8 mouse cellular contexts compared by ENCODE assay signal in genomic region chr11:75461743-75462252, GRCm38 (mm10). TPM values are rescaled to one million over a fixed set of nuclear protein-coding genes. Genes with fewer than 3 reads are reported as not detected.
DNase-seq lines count a peak whose midpoint lies in the region; ATAC-seq and TF ChIP-seq lines count a peak whose summit lies in the region.

No protein-coding gene starts in this region.

- 1% methylated on average over 30 of the region's 30 CpGs for WGBS in cerebellum, adult 2 months
- WGBS in intestine, postnatal 0 days, result under 1% methylated on average over 30 of the region's 30 CpGs
- under 1% methylated on average over 30 of the region's 30 CpGs for whole genome bisulfite sequencing in olfactory bulb, adult 2 months

- H3K4me1 ChIP-seq in cerebellum, adult 2 months (ENCODE audit: control insufficient read depth, insufficient read depth, low read length), result peaks cover 10% of the 10 kb centered on the region
- 0 out of 2 replicates have a peak, but pooled peaks cover 10% of the 10 kb centered on the region for H3K4me1 ChIP-seq in intestine, postnatal 0 days (replicated peaks; ENCODE audit: control insufficient read depth, insufficient read depth, low read length)
- H3K4me1 ChIP-seq in olfactory bulb, adult 2 months (ENCODE audit: control insufficient read depth, insufficient read depth, low read length), result peaks cover 28% of the 10 kb centered on the region

- TF ChIP-seq POLR2A in cerebellum, adult 2 months (IDR thresholded peaks at IDR 0.05; ENCODE audit: borderline replicate concordance, insufficient read depth, low read length), result no peak
- no peak for TF ChIP-seq POLR2A in olfactory bulb, adult 2 months (IDR thresholded peaks at IDR 0.05; ENCODE audit: insufficient read depth, low read depth, low read length)

- H3K9ac ChIP-seq in intestine, postnatal 0 days (ENCODE audit: low read depth, low read length), result peak overlapping the region; percentile 92

- no peaks in the 10 kb centered on the region for H3K27me3 ChIP-seq in cerebellum, adult 2 months (ENCODE audit: control insufficient read depth, insufficient read depth, low read length)
- H3K27me3 ChIP-seq in intestine, postnatal 0 days (replicated peaks; ENCODE audit: control insufficient read depth, insufficient read depth, low read length), result no peaks in the 10 kb centered on the region

- peak overlapping the region; percentile 91 for H3K4me2 ChIP-seq in intestine, postnatal 0 days (replicated peaks; ENCODE audit: low read depth)

- peaks cover 19% of the 10 kb centered on the region for H3K36me3 ChIP-seq in intestine, postnatal 0 days (ENCODE audit: control insufficient read depth, insufficient read depth)

- H3K27ac ChIP-seq in cerebellum, adult 2 months (ENCODE audit: insufficient read depth, low read length), result no peak overlapping the region
- peak overlapping the region; percentile 97 for H3K27ac ChIP-seq in intestine, postnatal 0 days (ENCODE audit: low read depth, low read length)
- peak overlapping the region; percentile 73 for H3K27ac ChIP-seq in olfactory bulb, adult 2 months (ENCODE audit: insufficient read depth, low read depth, low read length)

- H3K9me3 ChIP-seq in intestine, postnatal 0 days (ENCODE audit: control insufficient read depth), result no peaks in the 10 kb centered on the region

- ATAC-seq in intestine, postnatal 0 days, result 0 out of 2 replicates have a peak, but pooled peaks have one; percentile 1

- TF ChIP-seq CTCF in cerebellum, adult 2 months (IDR thresholded peaks at IDR 0.05; ENCODE audit: borderline replicate concordance, insufficient read depth, low read depth, low read length), result no peak
- TF ChIP-seq CTCF in intestine, postnatal 0 days (IDR thresholded peaks at IDR 0.05; ENCODE audit: low read depth), result no peak
- TF ChIP-seq CTCF in olfactory bulb, adult 2 months (IDR thresholded peaks at IDR 0.05; ENCODE audit: insufficient read depth, low read depth, low read length), result no peak

- peak overlapping the region; percentile 79 for H3K4me3 ChIP-seq in cerebellum, adult 2 months (replicated peaks; ENCODE audit: insufficient read depth, low read depth, low read length)
- H3K4me3 ChIP-seq in intestine, postnatal 0 days (ENCODE audit: low read depth, low read length), result peak overlapping the region; percentile 87
- H3K4me3 ChIP-seq in olfactory bulb, adult 2 months (ENCODE audit: insufficient read depth, low read depth, low read length), result peak overlapping the region; percentile 80

- no peak for DNase-seq in cerebellum, adult 2 months
- DNase-seq in cerebellum, postnatal 14 days, result no peak
- DNase-seq in ovary, adult 18-20 months (ENCODE audit: low spot score), result peak; percentile 39
- DNase-seq in ovary, postnatal 36 days (ENCODE audit: low spot score), result no peak
- DNase-seq in adrenal gland, postnatal 36 days, result no peak
- no peak for DNase-seq in adrenal gland, adult 2 months

RNA-seq across cellular contexts. Expression of gene Tlcd2, which starts 0.3 kb away (rescaled TPM):
- 0.56 and 0.70 TPM in 2 replicates for polyA plus RNA-seq in cerebellum, adult 2 months (2012; rRNA removed)
- 52.7 and 53.9 TPM in 2 replicates for polyA plus RNA-seq in intestine, postnatal 0 days (2015; fragmentation: Nextera tagmentation; extraction: Ambion mirVana)
- polyA plus RNA-seq in olfactory bulb, adult 2 months (2012; ENCODE audit: insufficient read depth, insufficient read length, low replicate concordance, missing spikeins), result not detected in 2 replicates
- total RNA-seq in adrenal gland, postnatal 36 days (2021), result 10 to 100 TPM; 10.1 to 14.3 TPM
- total RNA-seq in adrenal gland, adult 2 months (2021), result 1 to 10 TPM; 7.6 to 9.7 TPM
- 22.2 and 27.3 TPM in 2 replicates for polyA plus RNA-seq in adrenal gland, adult 2 months (2012; rRNA removed)

RNA-seq across cellular contexts. Expression of gene Wdr81, which starts 7.3 kb away (rescaled TPM):
- 15.1 and 15.3 TPM in 2 replicates for polyA plus RNA-seq in cerebellum, adult 2 months (2012; rRNA removed)
- 8.8 and 9.9 TPM in 2 replicates for polyA plus RNA-seq in intestine, postnatal 0 days (2015; fragmentation: Nextera tagmentation; extraction: Ambion mirVana)
- not detected in 2 replicates for polyA plus RNA-seq in olfactory bulb, adult 2 months (2012; ENCODE audit: insufficient read depth, insufficient read length, low replicate concordance, missing spikeins)
- 10 to 100 TPM; 12.0 to 18.2 TPM for total RNA-seq in adrenal gland, postnatal 36 days (2021)
- total RNA-seq in adrenal gland, adult 2 months (2021), result 10 to 100 TPM; 15.5 to 15.6 TPM
- 28.2 and 34.1 TPM in 2 replicates for polyA plus RNA-seq in adrenal gland, adult 2 months (2012; rRNA removed)

RNA-seq across cellular contexts. Expression of gene Serpinf2, which starts 22.4 kb away (rescaled TPM):
- polyA plus RNA-seq in cerebellum, adult 2 months (2012; rRNA removed), result 0.13 and 0.15 TPM in 2 replicates
- 2.7 and 4.0 TPM in 2 replicates for polyA plus RNA-seq in intestine, postnatal 0 days (2015; fragmentation: Nextera tagmentation; extraction: Ambion mirVana)
- not detected in 2 replicates for polyA plus RNA-seq in olfactory bulb, adult 2 months (2012; ENCODE audit: insufficient read depth, insufficient read length, low replicate concordance, missing spikeins)
- total RNA-seq in adrenal gland, postnatal 36 days (2021), result under 1 TPM in 1 of 2 experiments, not detected in 1; 0.46 TPM
- 1 to 10 TPM in 1 of 2 experiments, not detected in 1; 2.6 TPM for total RNA-seq in adrenal gland, adult 2 months (2021)
- 0.09 and 1.2 TPM in 2 replicates for polyA plus RNA-seq in adrenal gland, adult 2 months (2012; rRNA removed)

RNA-seq across cellular contexts. Expression of gene Prpf8, which starts 24.8 kb away (rescaled TPM):
- 110 and 123 TPM in 2 replicates for polyA plus RNA-seq in cerebellum, adult 2 months (2012; rRNA removed)
- polyA plus RNA-seq in intestine, postnatal 0 days (2015; fragmentation: Nextera tagmentation; extraction: Ambion mirVana), result 15.4 and 15.5 TPM in 2 replicates
- polyA plus RNA-seq in olfactory bulb, adult 2 months (2012; ENCODE audit: insufficient read depth, insufficient read length, low replicate concordance, missing spikeins), result 102 and 148 TPM in 2 replicates
- 100 to 1,000 TPM; 146 to 161 TPM for total RNA-seq in adrenal gland, postnatal 36 days (2021)
- total RNA-seq in adrenal gland, adult 2 months (2021), result 100 to 1,000 TPM; 132 to 162 TPM
- 43.2 and 58.6 TPM in 2 replicates for polyA plus RNA-seq in adrenal gland, adult 2 months (2012; rRNA removed)

RNA-seq across cellular contexts. Expression of gene Serpinf1, which starts 39.3 kb away (rescaled TPM):
- 27.5 and 32.9 TPM in 2 replicates for polyA plus RNA-seq in cerebellum, adult 2 months (2012; rRNA removed)
- 20.7 and 21.4 TPM in 2 replicates for polyA plus RNA-seq in intestine, postnatal 0 days (2015; fragmentation: Nextera tagmentation; extraction: Ambion mirVana)
- not detected in 2 replicates for polyA plus RNA-seq in olfactory bulb, adult 2 months (2012; ENCODE audit: insufficient read depth, insufficient read length, low replicate concordance, missing spikeins)
- 10 to 100 TPM; 21.7 to 32.9 TPM for total RNA-seq in adrenal gland, postnatal 36 days (2021)
- total RNA-seq in adrenal gland, adult 2 months (2021), result 10 to 100 TPM; 21.4 to 31.3 TPM
- 43.7 and 74.1 TPM in 2 replicates for polyA plus RNA-seq in adrenal gland, adult 2 months (2012; rRNA removed)

Comparison
In these comparisons a context has a peak if more than half of its experiments do, and no peak if none do; other contexts are left out.
1. RNA of gene Tlcd2, which starts 0.3 kb away (polyA plus RNA-seq): 52.7 to 53.9 TPM in intestine, postnatal 0 days and 22.2 to 27.3 TPM in adrenal gland, adult 2 months; 0.56 to 0.70 TPM in cerebellum, adult 2 months and not detected in olfactory bulb, adult 2 months; every median in the first group is over 10 times any median in the second.
2. Peak in every context shown above with its lines, with median percentiles within 50 percentile points of each other: H3K4me3 ChIP-seq.